Mouse (Mus musculus): ENCODE results near the gene Tm9sf1.
A peak's percentile ranks its signal among the peaks of the same experiment; 100 is the strongest.

Gene Tm9sf1

DNA sequence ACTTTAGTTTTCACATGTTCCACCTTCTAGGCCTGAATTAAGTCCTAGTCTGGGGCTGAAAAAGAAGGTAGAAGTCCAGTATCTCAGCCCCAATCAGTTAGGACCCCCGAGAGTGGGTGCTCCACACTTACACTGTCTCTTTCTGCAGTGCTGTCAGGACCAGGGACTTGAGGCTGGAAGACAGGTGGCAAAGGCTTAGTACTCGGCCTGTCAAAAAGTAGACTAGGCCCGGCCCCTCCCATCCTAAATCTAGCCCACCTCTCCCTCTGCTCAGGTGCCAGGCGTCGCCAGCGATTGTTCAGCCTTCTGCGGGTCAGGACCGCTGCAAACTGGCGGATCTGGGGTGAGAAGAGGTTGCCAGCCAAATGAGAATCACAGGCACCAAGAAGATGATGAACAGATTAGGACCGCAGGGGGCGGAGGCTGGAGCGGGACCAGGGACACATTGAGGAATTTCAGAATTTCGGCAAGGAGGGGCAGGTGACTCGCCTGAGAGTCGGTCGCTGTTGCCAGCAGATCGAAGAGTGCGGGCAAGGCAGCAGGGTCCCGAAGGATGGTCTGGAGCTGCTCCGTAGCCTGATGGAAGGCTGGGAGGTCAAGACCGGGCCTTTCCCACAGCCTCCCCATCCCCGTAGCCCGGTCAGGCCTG lies 8.6 kb downstream of the Tm9sf1 start:
- no peak for DNase-seq (ENCODE audit: low spot score)

DNA sequence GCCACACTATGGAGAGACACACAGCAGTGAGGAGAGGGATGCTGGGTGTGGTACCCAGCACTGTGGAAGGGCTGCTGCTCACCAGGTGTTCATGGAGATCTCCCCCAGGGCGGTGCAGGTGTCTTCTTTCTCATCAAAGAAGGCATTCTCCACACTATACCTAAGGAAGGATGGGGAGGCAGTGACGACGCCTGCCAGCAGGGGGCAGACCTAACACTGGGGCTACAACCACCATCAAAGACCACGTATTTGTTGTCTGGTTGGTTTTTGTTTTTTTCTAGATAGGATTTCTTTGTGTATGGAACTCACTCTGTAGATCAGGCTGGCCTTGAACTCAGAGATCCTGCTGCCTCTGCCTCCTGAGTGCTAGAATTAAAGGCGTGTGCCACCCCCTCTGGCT lies 14.3 kb downstream of the Tm9sf1 start:
- peak; percentile 62 for DNase-seq (ENCODE audit: low spot score)

DNA sequence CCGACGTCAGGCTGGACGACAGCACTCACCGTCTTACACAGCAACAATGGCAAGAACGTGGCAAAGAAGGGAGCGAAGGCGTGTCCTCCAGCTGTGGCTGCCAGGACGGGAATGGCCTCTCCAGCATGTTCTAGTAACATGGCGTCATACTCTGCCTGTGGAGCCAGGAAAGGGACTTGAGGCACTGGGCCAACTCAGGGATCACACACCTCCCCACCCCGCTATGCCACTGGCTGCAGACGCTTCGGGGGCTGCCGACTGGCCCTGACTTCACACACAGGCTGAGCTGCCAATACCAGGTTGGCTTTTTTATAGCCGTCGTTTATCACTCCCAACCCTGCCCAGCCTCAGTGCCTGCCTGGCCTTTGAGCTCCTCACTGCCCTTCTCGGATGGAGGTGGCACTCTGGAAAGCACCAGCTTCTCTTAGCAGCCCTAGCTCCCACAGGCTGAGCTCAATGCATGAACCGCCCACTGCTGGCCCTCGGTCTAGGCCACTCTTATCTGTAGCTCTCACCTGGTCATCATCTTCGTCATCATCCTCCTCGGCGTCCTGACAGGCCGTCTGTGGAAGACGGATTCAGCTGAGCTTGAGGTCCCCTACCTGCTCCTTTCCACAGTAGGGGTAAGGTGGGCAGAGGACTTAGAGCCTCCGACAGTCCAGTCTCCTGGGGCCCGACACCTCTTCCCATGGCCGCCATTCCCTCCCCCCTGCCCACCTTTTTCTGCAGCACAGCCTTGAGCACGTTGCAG lies 15.4 kb downstream of the Tm9sf1 start:
- DNase-seq (ENCODE audit: low spot score) = no peak

DNA sequence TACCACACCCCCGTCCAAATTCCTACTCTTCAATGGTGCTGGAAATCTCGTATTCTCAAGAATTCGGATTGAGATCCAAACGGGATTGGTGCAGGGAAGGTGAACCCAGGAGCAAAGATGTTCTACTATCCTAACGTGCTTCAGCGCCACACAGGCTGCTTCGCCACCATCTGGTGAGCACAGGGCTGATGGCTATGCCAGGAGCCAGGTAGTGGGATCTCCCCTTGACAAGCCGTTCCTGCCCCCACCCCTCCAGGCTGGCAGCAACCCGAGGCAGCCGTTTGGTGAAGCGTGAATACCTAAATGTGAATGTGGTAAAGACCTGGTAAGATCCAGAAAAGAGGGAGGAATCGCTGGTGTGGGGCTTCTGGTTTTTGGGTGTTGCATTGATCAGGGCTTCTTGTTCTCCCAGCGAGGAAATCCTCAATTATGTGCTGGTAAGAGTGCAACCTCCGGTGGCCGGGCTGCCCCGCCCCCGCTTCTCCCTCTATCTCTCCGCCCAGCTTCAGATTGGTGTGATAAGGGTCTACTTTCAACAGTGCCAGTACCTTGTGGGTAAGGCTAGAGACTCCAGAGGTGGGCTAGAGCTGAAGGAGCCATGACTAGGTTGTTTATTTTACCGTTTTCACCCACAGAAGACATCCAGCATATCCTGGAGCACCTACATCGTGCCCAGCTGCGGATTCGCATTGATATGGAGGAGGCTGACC lies 25.0 kb downstream of the Tm9sf1 start:
- DNase-seq (ENCODE audit: low spot score) = no peak

DNA sequence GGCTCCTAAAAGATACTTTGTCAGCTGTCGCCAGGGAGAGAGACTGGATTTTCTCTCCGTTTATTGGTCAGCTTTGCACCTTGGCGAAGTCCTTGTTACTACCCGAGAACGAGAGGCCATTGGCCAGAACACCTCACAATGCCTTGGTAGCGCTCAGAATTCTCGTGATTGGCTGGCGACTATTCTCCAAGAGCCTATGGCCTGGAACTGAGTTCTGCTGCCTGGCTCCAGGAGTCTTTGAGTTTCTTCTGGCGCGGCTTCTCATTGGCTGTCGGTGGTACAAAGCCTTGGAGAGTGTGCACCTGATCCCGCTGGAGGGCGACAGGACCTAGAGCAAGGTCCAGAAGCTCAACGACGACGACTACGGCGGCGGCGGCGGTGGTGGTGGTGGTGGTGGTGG lies 25.8 kb downstream of the Tm9sf1 start, which contains the start of gene Rec8:
TSS of gene Rec8 (plus strand) at position 216 of the 400 bp plus-strand sequence.
- no peak for DNase-seq (ENCODE audit: low spot score)

DNA sequence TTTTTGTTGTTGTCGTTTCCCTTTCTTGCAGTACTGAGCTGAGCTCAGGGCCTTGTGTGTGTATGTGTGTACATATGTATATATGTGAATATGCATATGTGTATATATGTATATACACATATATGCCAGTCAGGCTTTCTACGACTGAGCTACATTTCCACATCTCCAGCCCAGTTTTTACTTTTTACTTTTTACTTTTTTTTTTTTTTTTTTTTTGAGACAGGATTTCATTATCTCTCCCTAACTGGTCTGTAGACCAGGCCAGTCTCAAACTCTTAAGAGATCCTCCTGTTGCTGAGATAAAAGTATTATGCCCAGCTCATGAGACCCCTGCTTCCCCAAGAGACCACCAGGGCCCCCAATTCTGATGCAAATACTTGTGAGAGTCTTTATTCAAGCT lies 26.8 kb downstream of the Tm9sf1 start:
- DNase-seq (ENCODE audit: low spot score) = no peak

DNA sequence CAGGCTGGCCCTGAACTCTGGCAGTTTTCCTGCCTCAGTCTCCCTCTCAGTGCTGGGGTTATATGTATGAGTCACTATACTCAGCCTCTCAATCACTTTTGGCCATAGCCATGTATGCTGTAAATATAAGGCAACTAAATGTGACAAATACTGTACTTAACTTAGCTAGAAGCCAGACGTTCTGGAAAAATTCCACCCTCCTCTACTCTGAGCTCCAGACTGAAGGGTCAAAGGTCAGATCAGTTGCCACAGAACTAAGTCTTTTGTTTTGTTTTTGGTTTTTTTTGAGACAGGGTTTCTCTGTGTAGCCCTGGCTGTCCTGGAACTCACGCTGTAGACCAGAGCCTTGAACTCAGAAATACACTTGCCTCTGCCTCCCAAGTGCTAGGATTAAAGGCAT lies 27.7 kb downstream of the Tm9sf1 start:
- no peak for DNase-seq (ENCODE audit: low spot score)

DNA sequence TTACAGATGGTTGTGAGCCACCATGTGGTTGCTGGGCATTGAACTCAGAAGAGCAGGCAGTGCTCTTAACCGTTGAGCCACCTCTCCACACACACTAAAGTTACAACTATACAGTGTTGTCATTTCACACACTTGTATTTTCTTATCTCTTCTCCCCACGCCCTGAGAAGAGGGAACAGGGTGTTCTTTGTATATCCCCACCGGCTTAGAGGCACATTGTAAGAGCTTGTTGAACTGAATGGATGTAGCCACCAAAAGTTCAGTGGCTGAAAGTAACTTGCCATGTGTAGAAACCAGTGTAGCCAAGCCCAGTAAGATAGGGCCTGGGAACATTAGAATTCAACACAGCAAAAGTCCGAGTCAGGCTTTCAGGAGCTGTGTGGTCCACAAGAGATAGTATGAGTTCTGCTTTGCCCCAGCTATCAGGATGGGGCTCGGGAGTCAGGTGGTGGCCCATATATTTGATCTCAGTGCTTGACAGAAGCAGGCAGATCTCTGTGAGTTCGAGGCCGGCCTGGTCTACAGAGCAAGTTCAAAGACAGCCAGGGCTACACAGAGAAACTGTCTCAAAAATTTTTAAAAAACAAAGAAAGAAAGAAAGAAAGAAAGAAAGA lies 28.9 kb downstream of the Tm9sf1 start:
- DNase-seq (ENCODE audit: low spot score) = no peak

DNA sequence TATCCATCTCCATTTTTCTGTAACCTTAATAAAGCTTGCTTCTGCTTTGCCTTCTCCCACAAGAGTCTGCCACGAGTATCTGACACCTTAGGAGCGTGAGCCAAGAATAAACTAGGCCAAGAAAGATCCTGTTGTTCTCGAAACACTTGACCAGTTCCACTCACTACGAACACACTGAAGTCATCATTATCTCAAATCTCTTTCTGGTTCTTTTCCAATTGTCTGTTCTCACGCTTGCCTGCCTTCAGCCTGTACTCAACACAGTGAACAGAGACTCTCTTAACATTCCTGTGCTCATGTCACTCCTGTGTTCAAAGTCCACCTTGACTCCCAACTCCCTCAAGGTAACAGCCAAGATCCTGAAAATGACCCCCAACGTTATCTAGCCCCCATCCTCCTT lies 30.3 kb downstream of the Tm9sf1 start:
- no peak for DNase-seq (ENCODE audit: low spot score)

DNA sequence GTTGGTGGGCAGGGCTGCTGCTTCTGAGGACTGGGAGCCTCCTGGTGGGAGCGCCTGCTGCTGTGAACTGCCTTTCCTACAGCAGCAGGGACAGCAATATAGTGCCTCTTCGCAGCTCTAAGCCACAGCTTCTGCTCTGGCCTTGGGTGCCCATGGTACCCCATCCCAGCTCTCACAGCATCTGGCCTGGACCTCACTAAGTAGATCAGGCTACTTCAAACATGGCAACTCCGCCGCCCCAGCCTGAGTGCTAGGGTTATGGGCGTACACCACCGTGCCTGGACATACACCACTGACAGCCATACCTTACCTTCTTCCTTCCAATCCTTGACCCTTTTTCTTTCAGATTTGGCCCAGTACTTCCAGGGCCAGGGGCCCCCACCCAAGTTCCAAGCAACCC lies 35.3 kb downstream of the Tm9sf1 start:
- no peak for DNase-seq (ENCODE audit: low spot score)

DNA sequence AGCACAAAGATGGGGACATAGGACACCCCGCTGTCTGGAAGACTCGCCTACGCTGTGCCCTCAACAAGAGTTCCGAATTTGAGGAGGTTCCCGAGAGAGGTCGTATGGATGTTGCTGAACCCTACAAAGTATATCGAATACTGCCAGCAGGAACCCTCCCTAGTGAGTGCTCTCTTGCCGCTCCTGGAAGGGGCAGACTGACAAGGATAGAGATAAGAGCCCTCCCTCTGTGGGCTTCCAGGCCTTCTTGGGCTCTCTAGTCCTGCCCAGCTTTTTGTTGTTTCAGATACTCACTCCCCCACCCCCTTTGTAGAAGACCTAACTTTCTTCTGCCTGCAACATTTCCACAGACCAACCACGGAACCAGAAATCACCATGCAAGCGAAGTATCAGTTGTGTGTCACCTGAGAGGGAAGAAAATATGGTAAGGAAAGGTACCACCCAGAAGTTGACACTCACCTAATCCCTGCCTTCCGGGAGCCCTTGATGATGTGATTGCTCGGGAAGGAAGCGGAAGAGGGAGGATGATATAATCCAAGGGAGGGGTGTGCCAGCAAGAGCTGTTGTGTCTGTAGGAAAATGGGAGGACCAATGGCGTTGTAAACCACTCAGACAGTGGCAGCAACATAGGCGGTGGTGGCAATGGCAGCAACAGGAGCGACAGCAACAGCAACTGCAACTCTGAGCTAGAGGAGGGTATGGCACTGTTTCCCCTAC lies 37.7 kb downstream of the Tm9sf1 start:
- DNase-seq (ENCODE audit: low spot score) = no peak

DNA sequence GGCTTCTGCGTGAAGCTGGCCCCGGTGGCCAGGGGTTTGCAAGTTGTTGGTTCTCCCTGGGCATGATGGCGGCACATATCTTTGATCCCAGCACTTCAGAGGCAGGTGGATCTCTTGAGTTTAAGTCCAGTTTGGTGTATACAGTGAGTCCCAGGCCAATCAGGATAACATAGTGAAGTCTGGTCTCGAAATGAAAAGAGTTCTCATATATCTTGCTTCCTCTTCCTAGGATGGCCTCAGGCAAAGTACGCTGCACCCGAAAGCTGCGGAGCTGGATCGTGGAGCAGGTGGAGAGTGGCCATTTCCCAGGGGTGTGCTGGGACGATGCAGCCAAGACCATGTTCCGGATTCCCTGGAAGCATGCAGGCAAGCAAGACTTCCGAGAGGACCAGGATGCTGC lies 38.8 kb downstream of the Tm9sf1 start:
- DNase-seq (ENCODE audit: low spot score) = no peak

DNA sequence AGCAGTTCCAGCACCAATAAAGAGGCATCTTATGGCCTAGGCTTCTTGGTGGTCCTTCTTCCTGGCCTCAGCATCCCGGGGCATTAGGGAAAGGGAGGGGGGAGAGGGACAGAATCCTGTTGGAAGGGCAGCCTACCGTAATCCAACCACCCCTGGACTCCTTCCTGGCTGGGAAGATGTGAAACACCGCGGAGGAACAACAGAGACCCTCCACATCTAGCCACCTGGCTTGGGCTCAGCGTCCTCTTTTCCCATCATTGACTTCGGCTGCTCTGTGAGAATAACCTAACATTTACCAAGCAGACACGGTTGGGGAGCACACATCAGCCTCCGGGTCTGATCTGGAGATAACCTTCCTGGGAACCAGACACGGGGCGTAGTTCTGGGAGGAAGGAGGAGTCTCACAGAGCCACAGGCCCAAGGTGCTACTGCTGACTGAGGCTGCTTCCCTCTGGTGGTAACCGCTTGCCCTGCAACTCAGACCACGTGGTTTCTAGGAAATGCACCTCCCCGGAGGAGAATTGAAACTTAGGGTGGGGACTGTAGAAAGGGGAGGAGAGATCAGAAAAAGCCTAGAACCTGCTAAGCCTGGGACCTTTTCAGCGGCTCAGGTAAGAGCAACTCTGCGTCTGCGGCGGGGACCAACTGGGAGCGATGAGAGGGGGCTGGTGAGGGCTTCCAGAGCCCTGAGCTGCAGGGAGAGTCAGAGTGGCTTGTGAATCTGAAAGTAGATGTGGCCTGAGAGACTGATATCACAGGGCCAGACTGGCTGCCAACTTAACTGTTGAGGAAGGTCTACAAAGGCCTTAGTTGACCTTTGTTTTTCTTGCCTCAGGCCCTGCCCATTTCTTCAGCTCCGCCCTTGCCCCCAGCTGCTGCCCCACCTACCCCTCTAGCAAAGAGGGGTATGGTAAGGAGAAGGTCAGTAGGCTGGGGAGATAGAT lies 39.7 kb downstream of the Tm9sf1 start:
- peak; percentile 90 for DNase-seq (ENCODE audit: low spot score)

DNA sequence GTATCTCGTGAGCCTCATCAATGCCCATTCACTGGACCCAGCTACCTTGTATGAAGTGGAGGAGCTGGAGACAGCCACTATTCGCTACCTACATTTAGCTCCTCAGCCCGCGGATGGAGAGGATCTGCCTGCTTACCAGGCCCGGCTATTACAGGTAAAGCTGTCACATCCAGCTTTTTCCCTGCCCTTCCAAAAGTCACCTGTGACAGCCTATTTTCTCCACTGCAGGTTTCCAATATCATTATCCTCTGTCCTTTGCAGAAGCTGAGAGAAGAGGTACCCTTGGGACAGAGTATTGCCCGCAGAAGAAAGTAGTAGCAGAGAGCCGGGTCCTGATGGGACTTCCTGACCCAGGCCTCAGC lies 40.4 kb downstream of the Tm9sf1 start, which contains the start of gene Irf9:
TSS of gene Irf9 (plus strand) at position 301 of the 362 bp plus-strand sequence.
- DNase-seq (ENCODE audit: low spot score) = no peak

DNA sequence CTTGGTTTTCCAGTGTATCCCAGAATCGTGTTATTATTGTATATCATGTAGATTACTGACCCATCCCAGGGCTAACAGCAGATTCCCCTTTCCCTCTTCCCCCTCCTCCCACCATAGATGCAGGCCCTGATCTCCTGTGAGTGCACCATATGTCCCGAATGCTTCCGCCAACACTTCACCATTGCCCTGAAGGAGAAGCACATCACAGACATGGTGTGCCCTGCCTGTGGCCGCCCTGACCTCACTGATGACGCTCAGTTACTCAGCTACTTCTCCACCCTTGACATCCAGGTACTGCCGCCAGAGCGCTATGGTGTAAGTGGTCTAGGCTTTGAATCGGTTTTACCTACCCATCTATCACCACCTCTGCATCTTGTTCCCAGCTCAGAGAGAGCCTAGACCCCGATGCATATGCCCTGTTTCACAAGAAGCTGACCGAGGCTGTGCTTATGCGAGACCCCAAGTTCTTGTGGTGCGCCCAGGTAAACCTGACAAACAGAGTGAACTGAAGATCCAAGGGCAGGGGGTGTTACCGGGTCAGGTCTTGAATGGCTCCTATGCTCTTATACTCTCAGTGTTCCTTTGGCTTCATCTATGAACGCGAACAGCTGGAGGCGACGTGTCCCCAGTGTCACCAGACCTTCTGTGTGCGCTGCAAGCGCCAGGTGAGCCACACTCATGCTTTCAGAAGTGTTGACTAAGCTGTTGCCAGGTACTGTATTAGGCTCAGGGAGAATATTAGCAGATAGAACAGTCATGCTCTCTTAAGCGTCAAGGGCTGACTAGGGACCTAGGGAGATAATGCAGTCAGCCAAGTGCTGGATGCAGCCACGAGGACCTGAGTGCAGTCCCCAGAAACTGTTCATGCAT lies 44.9 kb downstream of the Tm9sf1 start:
- DNase-seq (ENCODE audit: low spot score) = no peak

DNA sequence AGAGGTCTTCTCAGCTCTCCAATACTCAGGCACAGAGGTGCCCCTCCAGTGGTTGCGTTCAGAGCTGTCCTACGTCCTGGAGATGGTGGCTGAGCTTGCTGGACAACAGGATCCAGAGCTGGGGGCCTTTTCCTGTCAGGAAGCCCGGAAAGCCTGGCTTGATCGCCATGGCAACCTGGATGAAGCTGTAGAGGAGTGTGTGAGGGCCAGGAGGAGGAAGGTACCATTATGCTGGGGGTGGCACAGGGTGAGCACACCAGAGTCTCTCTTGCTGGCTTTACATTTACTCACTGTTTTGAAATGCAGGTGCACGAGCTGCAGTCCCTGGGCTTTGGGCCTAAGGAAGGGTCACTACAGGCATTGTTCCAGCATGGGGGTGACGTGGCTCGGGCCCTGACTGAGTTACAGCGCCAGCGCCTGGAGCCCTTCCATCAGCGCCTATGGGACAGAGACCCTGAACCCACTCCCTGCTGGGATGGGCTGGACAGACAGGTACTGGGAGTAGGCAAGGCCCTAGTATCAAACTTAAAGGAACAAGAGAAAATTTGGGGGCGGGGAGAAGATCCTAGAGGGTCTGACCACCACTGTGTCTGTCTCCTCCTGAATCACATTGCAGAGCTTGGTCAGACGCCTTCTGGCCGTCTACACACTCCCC lies 47.4 kb downstream of the Tm9sf1 start:
- DNase-seq (ENCODE audit: low spot score) = no peak

DNA sequence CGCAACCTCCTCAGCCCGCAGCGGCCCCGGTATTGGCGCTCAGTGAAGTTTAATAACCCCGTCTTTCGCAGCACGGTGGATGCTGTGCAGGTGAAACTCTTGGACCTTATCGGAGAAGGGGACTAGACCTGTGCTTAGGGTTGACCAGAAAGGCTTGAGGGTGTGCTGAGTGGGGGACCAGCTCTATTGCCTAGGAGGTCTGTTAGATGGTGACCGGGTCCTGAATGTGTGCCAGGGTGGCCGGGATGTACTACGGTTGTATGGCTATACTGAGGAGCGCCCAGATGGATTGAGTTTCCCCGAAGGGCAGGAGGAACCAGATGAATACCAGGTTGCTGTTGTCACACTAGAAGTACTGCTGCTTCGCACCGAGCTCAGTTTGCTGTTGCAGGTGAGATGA lies 51.4 kb downstream of the Tm9sf1 start:
- DNase-seq (ENCODE audit: low spot score) = no peak

DNA sequence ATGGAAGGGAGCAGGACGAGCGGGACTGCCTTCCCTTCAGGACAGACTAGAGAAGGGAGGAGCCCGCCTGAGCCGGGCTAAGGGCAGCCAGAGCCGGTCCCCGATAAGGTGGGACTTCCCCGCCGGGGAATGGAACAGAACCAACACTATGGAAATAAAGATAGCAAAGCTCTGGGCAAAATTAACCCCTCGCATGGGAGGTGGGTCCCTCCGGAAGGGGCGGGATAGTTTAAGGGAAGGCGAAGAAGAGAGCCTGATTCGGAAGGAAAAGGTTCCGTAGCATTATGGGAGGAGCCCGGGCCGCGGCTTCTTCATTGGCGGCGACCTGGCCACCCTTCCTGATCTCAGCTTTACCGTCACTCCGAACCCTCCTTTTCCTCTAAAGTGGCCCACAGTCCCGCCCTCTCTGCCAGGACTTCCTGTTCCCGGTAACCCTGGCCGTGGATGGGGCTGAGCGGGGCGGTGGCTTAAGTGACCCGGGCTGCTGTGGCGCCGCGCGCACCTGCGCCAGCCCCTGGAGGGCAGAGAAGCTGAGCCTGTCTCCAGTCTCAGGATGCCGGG lies 52.2 kb downstream of the Tm9sf1 start, which contains the start of gene Rnf31:
TSS of gene Rnf31 (plus strand) at position 378 of the 561 bp plus-strand sequence.
- DNase-seq (ENCODE audit: low spot score) = peak; percentile 94

Data from retina, embryonic 14.5 days (tissue).